Mouse (Mus musculus) frontal cortex, postnatal 25 days (tissue): Measurements from ENCODE around the gene Zdhhc19.

Experiments used
- DNase-seq, 2 experiments: peaks; one replicate each; pipeline ENCODE4 v3.0.0; 2022; ENCODE audit warnings: low spot score in 2 of 2

Zdhhc19 gene

DNA sequence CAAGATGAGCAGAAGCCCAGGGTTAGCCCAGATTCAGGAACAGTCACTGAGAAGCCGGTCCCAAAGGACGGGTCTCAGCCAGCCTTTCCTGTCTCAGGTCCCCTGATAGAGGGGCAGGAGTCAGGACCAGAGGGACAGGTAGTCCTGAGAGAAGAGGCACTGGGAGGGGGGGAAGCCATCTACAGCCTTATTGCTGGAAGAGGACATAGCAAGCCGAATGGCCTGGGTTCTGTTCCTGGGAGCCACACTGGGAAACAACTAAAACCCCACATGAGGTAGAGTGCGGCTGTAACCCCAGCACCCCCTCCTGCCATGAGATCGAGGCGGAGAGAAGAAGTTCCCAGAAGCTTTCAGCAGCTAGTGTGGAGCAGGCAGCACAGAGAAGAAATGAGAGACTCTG, 17.9 kb downstream of the Zdhhc19 start:
- no peak for DNase-seq

GRCm38 (mm10) chr16:32516006-32516962, 20.2 kb downstream of the Zdhhc19 start:
- DNase-seq = peak; percentile 54 to 62

DNA sequence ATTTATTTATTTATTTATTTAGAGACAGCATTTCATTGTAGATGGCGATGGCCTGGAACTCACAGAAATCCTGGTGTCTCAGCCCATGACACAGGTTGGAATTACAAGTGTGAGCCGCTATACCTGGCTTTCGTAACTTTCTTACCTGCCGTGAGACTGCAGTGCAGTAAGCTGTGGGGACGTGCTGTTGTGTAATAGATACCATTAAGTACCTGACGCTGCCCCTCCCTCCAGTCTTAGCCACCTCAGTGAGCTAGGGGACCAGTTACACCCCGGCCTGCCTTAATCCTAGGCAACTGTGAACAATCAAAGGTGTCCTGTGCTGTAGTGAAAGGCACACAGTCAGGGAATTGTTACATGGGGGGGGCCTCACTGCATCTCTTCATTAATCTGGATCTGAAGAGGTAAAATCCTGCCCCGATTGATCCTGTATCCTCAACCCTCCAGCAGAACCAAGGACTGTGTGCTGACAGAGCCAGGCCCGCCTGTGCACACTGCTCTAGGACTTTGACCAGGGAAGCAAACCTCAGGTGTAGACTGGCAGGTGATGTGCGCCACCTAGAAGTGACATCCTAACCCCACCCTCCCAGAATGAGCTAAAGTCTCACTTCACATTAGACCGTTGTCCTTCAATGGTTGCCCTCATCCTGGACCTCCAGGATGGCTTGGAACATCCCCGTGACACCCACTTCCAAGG, 21.9 kb downstream of the Zdhhc19 start:
- DNase-seq = no peak

DNA sequence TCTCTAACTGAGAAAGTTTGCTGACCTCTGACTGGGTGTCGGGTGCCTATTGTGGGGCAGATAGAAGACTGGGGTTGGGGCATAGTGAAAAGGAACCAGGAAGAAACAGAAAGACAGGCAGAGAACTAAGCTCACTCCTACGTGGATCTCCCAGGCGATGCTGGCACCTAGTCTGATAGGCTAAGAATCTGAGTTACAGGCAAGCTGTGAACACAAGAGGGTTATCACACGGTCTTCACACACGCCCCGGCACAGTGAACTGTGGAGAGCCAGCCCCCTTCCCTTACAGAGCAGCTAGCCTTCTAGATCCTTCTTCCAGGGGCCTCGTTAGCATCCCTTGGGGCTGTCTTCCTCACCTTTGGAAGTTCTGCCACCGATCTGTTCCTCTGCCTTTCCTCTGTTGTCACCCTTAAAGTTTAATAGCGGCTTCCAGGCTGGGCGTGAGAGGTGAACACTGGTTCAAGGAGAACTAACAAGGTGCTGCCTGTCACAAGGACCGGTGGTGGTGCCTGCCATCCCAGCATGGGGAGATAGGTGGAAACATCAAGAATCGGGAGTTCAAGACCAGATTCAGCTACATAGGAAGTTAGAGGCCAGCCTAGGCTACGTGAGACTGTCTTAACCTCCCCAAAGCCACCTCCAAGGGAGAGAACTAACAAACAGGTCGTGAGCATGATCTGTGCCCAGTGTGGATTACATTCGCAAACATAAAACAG, 23.7 kb downstream of the Zdhhc19 start:
- DNase-seq = no peak

DNA sequence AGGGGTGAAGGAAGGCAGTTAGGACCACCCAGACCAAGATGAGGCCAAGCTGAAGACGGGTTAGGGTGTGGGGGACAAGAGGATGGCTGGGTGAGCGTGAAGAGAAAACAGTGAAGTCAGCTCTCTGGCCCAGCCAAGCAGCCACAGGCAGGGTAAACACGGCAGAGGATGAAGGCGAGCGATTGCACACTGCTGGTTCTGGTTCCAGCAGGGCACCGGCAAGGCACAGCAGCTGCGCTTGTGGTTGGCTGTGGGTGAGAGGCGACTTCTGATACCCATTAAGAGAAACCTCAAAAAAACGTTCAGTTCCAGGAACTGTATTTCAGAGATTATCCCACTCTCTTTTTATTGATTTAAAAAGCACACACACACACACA, 24.3 kb downstream of the Zdhhc19 start:
- DNase-seq = no peak

DNA sequence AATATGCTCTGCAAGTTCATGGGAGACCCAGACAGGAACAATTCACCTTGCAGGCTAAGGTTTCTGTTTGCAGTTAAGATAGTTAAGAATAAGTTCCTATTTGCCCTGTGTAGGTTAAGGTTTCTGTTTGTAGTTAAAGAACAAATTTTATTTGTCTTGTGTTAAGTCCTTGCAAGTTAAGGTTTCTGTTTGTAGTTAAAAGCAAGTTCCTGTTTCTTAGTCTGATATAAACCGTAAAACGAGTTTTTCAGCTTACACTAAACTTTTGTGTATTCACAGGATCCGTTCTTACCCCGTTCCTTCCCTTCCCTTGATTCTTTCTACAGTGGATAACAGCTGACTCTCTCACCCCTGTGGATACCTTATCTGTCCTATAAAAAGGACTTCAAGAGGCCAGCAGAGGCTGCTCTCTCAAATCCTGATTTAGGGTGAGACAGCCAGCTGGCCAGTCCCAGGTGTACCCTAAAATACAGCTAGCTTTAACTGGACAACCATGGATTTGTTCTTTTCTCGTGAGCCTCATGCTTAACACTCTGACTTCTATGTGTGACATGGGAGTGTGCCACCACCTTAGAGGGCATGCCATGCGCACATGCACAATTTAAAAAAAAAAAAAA, 26.6 kb downstream of the Zdhhc19 start:
- no peak for DNase-seq

DNA sequence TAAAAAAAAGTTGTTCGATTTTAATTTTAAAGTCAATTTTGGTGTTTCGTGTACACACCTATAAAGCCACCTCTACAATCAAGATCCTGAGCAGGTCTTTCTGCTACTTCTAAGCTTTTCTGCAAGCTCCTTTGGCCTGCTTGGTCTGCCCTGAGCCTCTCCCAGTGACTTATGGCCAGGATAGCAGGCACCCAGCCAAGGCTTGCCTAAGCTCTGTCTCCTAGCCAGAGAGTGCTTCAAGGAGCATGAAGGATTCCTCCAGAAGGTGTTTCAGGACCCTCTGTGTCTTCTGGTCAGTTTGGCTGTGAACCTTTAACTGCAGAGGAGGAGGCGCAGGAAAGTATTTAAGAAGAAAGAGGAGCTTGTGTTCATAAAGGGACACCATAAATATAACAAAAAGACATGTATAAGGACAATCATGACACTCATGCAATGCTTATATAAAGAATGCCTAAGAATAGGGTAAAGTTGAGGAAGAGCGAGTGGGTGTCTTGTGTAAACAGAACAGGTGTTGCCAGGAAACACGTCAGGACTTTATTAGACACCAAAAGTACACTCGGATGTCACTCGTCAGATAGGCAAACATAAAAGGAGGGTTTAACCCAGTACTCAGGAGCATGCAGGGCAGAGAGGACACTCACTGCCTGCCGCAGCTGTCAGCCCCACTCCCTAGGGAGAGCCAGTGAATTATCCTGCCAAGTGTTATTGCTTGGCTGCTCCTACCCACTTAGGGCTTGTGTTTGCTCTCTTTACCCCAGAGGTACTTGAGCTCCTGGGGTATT, 27.6 kb downstream of the Zdhhc19 start:
- DNase-seq = no peak

- DNase-seq = no peak
Observed at GRCm38 (mm10) chr16:32524244-32524615, 28.2 kb downstream of the Zdhhc19 start.

GRCm38 (mm10) chr16:32526906-32527305, 30.8 kb downstream of the Zdhhc19 start:
- DNase-seq = no peak

DNA sequence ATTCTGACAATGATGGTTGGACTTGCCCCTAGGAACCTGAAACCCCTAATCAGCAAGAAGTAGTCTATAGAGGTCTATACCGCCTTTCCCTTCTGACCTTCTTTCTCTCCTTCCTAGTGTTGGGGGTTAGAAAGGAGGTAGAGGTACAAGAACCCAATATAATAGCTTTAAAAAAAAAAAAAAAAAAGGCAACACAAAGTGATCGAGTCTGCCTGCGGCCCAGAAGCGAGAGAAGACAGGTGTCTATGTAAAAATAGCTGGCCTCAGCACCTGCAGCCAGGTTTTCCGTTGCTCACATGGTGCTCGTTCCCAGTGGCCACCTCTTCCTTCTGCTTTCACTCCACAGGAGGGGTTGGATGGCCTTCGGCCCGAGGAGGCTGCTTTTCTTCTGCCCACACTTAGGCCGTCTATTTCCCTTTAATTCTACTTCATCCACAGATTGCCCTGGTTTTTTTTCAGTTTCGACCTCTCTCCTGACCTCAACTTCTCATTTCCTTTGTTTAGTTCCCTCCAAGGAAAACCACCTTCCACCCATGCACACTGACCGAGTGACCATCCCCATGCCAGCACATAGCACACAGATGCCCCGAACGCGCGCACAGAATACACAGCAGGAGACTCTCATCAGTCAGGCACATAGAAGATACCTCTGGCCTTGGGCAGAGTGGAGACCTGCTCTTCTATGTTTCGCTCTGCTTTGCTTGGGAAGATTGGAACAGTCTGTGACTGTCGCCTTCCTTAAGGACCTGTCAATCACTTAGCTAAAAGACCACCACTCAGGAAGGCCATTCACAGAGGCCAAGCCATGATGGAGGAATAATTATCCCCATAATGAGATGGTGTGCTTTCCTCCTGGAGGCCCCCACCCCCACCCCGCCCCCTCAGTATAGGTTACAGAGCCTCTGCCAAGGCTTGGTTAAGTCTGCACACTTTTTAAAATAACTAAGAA, 37.1 kb downstream of the Zdhhc19 start:
- no peak for DNase-seq

- no peak for DNase-seq
Observed at GRCm38 (mm10) chr16:32535157-32535751, 39.2 kb downstream of the Zdhhc19 start.

GRCm38 (mm10) chr16:32537867-32538660, 42.0 kb downstream of the Zdhhc19 start:
- no peak for DNase-seq

DNA sequence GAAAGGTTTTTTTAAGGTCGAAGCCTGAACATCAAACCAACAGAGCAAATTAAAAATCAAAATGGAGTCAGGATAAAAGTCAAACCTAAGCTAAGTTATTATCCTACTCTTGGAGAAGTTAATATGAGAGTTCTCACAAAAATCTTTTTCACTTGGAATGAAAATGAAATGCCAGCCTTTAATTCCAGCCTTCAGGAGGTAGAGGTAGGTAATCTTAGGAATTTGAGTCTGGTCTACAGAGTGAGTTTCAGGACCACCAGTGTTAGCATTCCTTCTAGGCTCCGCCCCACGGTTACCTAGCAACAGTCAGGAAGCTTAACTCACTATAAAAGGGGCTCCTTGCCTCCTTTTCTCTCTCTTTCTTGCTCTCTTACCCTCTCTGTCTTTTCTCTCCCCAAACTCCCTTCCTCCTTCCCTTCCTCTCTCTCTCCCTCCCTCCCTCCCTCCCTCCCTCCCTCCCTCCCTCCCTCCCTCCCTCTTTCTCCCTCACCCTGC, 42.7 kb downstream of the Zdhhc19 start:
- DNase-seq = no peak

GRCm38 (mm10) chr16:32541338-32542179, 45.5 kb downstream of the Zdhhc19 start:
- no peak for DNase-seq

- DNase-seq = no peak
Observed at GRCm38 (mm10) chr16:32543422-32543821, 47.4 kb downstream of the Zdhhc19 start.

GRCm38 (mm10) chr16:32547156-32548068, 51.3 kb downstream of the Zdhhc19 start:
- no peak for DNase-seq

- DNase-seq = no peak
Observed at GRCm38 (mm10) chr16:32550084-32550483, 54.0 kb downstream of the Zdhhc19 start.
